Mouse (Mus musculus): ENCODE measurements around the gene Lrrc7. TPM values are rescaled to one million over a fixed set of nuclear protein-coding genes. Genes with fewer than 3 reads are reported as not detected.

The Lrrc7 gene
- total and polyA plus RNA-seq, 3 experiments, result 0.11 TPM; not detected in 2

DNA sequence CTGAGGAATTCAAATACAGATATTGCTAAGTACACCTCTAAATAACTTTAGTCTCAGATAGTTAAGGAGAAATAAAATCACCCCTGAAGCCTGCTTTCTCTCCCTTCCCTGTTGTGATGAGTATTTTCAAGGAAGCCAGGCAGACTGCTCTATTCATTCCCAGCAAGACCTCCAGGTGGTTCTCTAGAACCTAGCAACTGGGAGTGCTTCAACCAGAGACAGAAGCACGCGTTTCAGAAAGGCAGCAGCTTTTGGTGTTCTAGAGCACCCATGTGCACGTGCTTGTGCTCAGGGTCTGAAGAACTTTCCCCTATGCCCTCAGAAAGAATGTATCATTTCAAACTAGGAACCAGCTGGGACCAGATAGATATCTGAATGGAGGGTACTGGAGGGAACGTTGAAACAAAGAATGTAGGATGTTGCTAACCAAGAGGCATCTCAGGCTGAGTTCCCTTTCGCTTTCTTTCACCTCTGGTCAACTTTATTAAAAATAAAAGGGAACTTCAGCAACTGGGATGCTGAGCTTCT is 2.8 kb downstream of the Lrrc7 start:
- DNase-seq (ENCODE audit: low spot score), result no peak
- ATAC-seq (ENCODE audit: extremely low read depth, insufficient number of reproducible peaks, low FRiP score, poor library complexity, severe bottlenecking), result no peak
- Histone ChIP-seq H3K27me3 (ENCODE audit: insufficient read depth, low read length) (no peaks in the 10 kb centered on the region), H3K4me3 (ENCODE audit: low read depth, low read length) (no peak overlapping the region), H3K4me1 (ENCODE audit: insufficient read depth, low read depth, low read length) (no peaks in the 10 kb centered on the region), H3K9me3 (replicated peaks) (peaks cover 20% of the 10 kb centered on the region), H3K36me3 (replicated peaks) (no peaks in the 10 kb centered on the region)
- TF ChIP-seq TAL1 (conservative IDR thresholded peaks at IDR 0.05; ENCODE audit: low read depth, low read length) (no peak), POLR2AphosphoS5 (IDR thresholded peaks at IDR 0.05; ENCODE audit: insufficient replicate concordance, low read depth, low read length) (no peak), GATA1 (IDR thresholded peaks at IDR 0.05; ENCODE audit: borderline replicate concordance, low read length) (no peak), CTCF (IDR thresholded peaks at IDR 0.05; ENCODE audit: low read depth, low read length) (no peak), GATA2 (IDR thresholded peaks at IDR 0.05; ENCODE audit: borderline replicate concordance, low read depth, low read length) (no peak)

GRCm38 (mm10) chr3:158558631-158559030 is 3.4 kb downstream of the Lrrc7 start:
- Histone ChIP-seq H3K4me3 (ENCODE audit: low read depth, low read length) (no peak overlapping the region), H3K4me1 (ENCODE audit: insufficient read depth, low read depth, low read length) (no peaks in the 10 kb centered on the region), H3K36me3 (replicated peaks) (no peaks in the 10 kb centered on the region), H3K9me3 (replicated peaks) (peaks cover 20% of the 10 kb centered on the region), H3K27me3 (ENCODE audit: insufficient read depth, low read length) (no peaks in the 10 kb centered on the region)
- DNase-seq (ENCODE audit: low spot score) (no peak), ATAC-seq (ENCODE audit: extremely low read depth, insufficient number of reproducible peaks, low FRiP score, poor library complexity, severe bottlenecking) (no peak)
- no peak for TF ChIP-seq GATA1 (IDR thresholded peaks at IDR 0.05; ENCODE audit: borderline replicate concordance, low read length)
- no peak for TF ChIP-seq GATA2 (IDR thresholded peaks at IDR 0.05; ENCODE audit: borderline replicate concordance, low read depth, low read length)
- no peak for TF ChIP-seq POLR2AphosphoS5 (IDR thresholded peaks at IDR 0.05; ENCODE audit: insufficient replicate concordance, low read depth, low read length)
- TF ChIP-seq TAL1 (conservative IDR thresholded peaks at IDR 0.05; ENCODE audit: low read depth, low read length), result no peak
- TF ChIP-seq CTCF (IDR thresholded peaks at IDR 0.05; ENCODE audit: low read depth, low read length), result no peak

DNA sequence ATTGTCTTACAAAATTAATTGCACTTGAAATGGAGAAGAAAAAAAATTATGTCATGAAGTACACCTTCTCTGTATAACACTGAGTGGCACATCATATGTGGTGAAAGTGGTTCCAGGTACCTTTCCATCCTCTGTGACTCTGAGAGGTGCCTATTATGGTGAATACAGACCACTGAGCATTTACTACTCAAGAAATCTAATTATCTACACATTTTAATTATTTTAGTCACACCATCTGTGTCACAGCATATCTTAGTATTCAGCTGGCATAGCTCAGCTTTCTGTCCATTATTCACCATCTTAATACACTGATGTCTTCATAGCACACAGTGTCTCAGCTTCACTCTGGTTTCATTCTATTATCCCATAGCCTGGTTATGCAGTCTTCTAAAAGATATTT is 7.7 kb downstream of the Lrrc7 start:
- DNase-seq (ENCODE audit: low spot score), result no peak
- TF ChIP-seq GATA1 (IDR thresholded peaks at IDR 0.05; ENCODE audit: borderline replicate concordance, low read length), result no peak
- Histone ChIP-seq H3K27me3 (ENCODE audit: insufficient read depth, low read length) (no peaks in the 10 kb centered on the region), H3K4me3 (ENCODE audit: low read depth, low read length) (no peak overlapping the region), H3K36me3 (replicated peaks) (no peaks in the 10 kb centered on the region), H3K4me1 (ENCODE audit: insufficient read depth, low read depth, low read length) (no peaks in the 10 kb centered on the region), H3K9me3 (replicated peaks) (0 out of 2 replicates have a peak, but pooled peaks cover 2% of the 10 kb centered on the region)
- no peak for ATAC-seq (ENCODE audit: extremely low read depth, insufficient number of reproducible peaks, low FRiP score, poor library complexity, severe bottlenecking)

DNA sequence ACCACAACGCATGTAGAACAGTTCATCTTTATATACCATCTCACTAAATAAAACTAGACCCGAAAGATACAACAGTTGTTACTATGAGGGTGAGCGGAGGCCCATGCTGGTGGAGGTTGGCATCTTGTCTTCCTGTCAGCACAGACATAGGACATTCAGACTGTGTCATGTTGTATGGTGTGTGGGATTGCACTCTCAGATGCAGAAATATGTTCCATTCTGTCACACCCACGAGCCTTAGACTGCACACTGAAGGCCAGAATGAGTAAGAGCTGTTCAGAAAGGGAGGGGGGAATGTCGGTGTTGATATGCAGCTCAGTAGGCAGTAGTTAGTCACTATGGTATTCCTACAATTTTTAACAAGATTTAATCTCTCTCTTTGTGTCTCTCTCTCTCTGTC is 9.9 kb downstream of the Lrrc7 start:
- no peaks in the 10 kb centered on the region for H3K4me1 ChIP-seq (ENCODE audit: insufficient read depth, low read depth, low read length)
- ATAC-seq (ENCODE audit: extremely low read depth, insufficient number of reproducible peaks, low FRiP score, poor library complexity, severe bottlenecking) (no peak), DNase-seq (ENCODE audit: low spot score) (no peak)
- H3K27me3 ChIP-seq (ENCODE audit: insufficient read depth, low read length), result no peaks in the 10 kb centered on the region
- H3K9me3 ChIP-seq (replicated peaks), result 0 out of 2 replicates have a peak, but pooled peaks cover 2% of the 10 kb centered on the region
- H3K4me3 ChIP-seq (ENCODE audit: low read depth, low read length), result no peak overlapping the region
- no peaks in the 10 kb centered on the region for H3K36me3 ChIP-seq (replicated peaks)
- TF ChIP-seq GATA1 (IDR thresholded peaks at IDR 0.05; ENCODE audit: borderline replicate concordance, low read length) (no peak), GATA2 (IDR thresholded peaks at IDR 0.05; ENCODE audit: borderline replicate concordance, low read depth, low read length) (no peak), CTCF (IDR thresholded peaks at IDR 0.05; ENCODE audit: low read depth, low read length) (no peak), POLR2AphosphoS5 (IDR thresholded peaks at IDR 0.05; ENCODE audit: insufficient replicate concordance, low read depth, low read length) (no peak), TAL1 (conservative IDR thresholded peaks at IDR 0.05; ENCODE audit: low read depth, low read length) (no peak)

- ATAC-seq (ENCODE audit: extremely low read depth, insufficient number of reproducible peaks, low FRiP score, poor library complexity, severe bottlenecking) (no peak), DNase-seq (ENCODE audit: low spot score) (no peak)
- Histone ChIP-seq H3K4me1 (ENCODE audit: insufficient read depth, low read depth, low read length) (no peaks in the 10 kb centered on the region), H3K9me3 (replicated peaks) (no peaks in the 10 kb centered on the region), H3K27me3 (ENCODE audit: insufficient read depth, low read length) (no peaks in the 10 kb centered on the region), H3K4me3 (ENCODE audit: low read depth, low read length) (no peak overlapping the region), H3K36me3 (replicated peaks) (no peaks in the 10 kb centered on the region)
- no peak for TF ChIP-seq GATA1 (IDR thresholded peaks at IDR 0.05; ENCODE audit: borderline replicate concordance, low read length)
- no peak for TF ChIP-seq TAL1 (conservative IDR thresholded peaks at IDR 0.05; ENCODE audit: low read depth, low read length)
Observed at GRCm38 (mm10) chr3:158543481-158543880, 18.5 kb downstream of the Lrrc7 start.

DNA sequence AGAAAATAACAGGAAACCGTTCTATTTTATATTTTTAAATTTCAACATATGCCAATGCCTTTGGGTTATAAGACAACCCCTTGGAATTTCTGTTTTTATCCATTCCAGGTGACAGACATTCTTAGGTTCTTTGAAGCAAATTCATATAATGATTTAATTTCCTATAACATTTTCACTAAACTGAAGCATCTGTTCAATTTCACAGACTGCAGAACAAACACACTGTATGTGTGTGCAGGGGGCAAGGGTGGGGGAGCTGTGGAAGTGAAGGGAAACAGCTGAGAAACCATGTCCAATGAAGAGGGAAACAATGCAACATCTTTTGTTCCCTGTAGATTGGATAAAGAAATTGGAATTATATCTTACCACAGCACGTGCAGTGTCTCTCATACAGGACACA is 29.2 kb downstream of the Lrrc7 start:
- Histone ChIP-seq H3K36me3 (replicated peaks) (no peaks in the 10 kb centered on the region), H3K4me3 (ENCODE audit: low read depth, low read length) (no peak overlapping the region), H3K27me3 (ENCODE audit: insufficient read depth, low read length) (no peaks in the 10 kb centered on the region), H3K9me3 (replicated peaks) (no peaks in the 10 kb centered on the region), H3K4me1 (ENCODE audit: insufficient read depth, low read depth, low read length) (no peaks in the 10 kb centered on the region)
- no peak for TF ChIP-seq TAL1 (conservative IDR thresholded peaks at IDR 0.05; ENCODE audit: low read depth, low read length)
- no peak for TF ChIP-seq CTCF (IDR thresholded peaks at IDR 0.05; ENCODE audit: low read depth, low read length)
- TF ChIP-seq POLR2AphosphoS5 (IDR thresholded peaks at IDR 0.05; ENCODE audit: insufficient replicate concordance, low read depth, low read length), result no peak
- TF ChIP-seq GATA2 (IDR thresholded peaks at IDR 0.05; ENCODE audit: borderline replicate concordance, low read depth, low read length), result no peak
- TF ChIP-seq GATA1 (IDR thresholded peaks at IDR 0.05; ENCODE audit: borderline replicate concordance, low read length), result no peak
- DNase-seq (ENCODE audit: low spot score) (no peak), ATAC-seq (ENCODE audit: extremely low read depth, insufficient number of reproducible peaks, low FRiP score, poor library complexity, severe bottlenecking) (no peak)

DNA sequence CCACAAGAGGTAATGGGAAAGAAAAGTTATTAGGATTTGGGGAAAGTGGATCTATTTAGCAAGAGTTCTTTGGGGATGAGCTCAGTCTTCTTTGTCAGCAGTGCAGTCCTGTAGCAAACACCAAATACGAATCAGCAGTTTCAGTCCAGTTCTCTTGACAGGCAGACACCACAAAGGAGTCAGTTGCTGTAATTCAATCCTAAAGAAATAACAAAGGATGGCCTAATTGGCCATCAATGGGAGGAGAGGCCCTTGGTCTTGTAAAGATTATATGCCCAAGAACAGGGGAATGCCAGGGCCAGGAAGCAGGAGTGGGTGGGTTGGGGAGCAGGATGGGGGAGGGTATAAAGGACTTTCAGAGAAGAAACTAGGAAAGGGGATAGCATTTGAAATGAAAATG is 33.5 kb downstream of the Lrrc7 start:
- Histone ChIP-seq H3K4me1 (ENCODE audit: insufficient read depth, low read depth, low read length) (no peaks in the 10 kb centered on the region), H3K36me3 (replicated peaks) (no peaks in the 10 kb centered on the region), H3K9me3 (replicated peaks) (no peaks in the 10 kb centered on the region), H3K27me3 (ENCODE audit: insufficient read depth, low read length) (no peaks in the 10 kb centered on the region), H3K4me3 (ENCODE audit: low read depth, low read length) (no peak overlapping the region)
- TF ChIP-seq TAL1 (conservative IDR thresholded peaks at IDR 0.05; ENCODE audit: low read depth, low read length) (no peak), CTCF (IDR thresholded peaks at IDR 0.05; ENCODE audit: low read depth, low read length) (no peak), POLR2AphosphoS5 (IDR thresholded peaks at IDR 0.05; ENCODE audit: insufficient replicate concordance, low read depth, low read length) (no peak), GATA2 (IDR thresholded peaks at IDR 0.05; ENCODE audit: borderline replicate concordance, low read depth, low read length) (no peak), GATA1 (IDR thresholded peaks at IDR 0.05; ENCODE audit: borderline replicate concordance, low read length) (no peak)
- no peak for DNase-seq (ENCODE audit: low spot score)
- ATAC-seq (ENCODE audit: extremely low read depth, insufficient number of reproducible peaks, low FRiP score, poor library complexity, severe bottlenecking), result no peak
